Mouse (Mus musculus): ENCODE measurements around the gene Rdh9.

Rdh9 gene

DNA sequence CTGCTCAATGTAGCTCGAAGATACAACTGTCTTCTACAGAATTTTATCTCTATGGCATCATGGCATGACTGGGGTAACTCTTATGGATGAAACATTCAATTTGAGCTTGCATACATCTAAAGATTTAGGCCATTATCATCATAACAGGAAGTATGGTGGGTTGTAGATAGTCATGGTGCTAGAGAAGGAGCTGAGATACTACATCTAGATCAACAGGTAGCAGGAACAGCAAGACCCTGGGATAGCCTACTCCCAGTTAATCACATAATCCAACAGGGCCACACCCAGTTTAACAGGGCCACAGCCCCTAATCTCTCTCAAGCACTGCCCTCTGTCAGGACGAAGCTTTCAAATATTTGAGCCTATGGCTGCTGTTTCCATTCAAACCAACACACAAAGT is 64.6 kb downstream of the Rdh9 start:
- no peak for DNase-seq (ENCODE audit: low spot score in 2 of 2)
